Mouse (Mus musculus): ENCODE measurements around the gene Sowahd. TPM values are rescaled to one million over a fixed set of nuclear protein-coding genes. Genes with fewer than 3 reads are reported as not detected.

Sowahd gene
- 0.15 and 0.19 TPM in 2 replicates for polyA plus RNA-seq (2015; fragmentation: Nextera tagmentation; extraction: Ambion mirVana)

GRCm38 (mm10) chrX:37048066-37048889 is at the start of gene Sowahd:
Gene Sowahd (plus strand): TSS chrX:37048845.

GRCm38 (mm10) chrX:37084927-37085660 is 36.4 kb downstream of the Sowahd start, which contains the start of gene Rpl39:
Gene Rpl39 (minus strand): TSS chrX:37085402.

Other genes starting within 250 kb of the Sowahd start
- 136 and 139 TPM in 2 replicates for gene Ube2a, start 174.9 kb upstream of the Sowahd start, polyA plus RNA-seq (2015; fragmentation: Nextera tagmentation; extraction: Ambion mirVana)
- 20.5 and 21.1 TPM in 2 replicates for gene C330007P06Rik, start 174.7 kb upstream of the Sowahd start, polyA plus RNA-seq (2015; fragmentation: Nextera tagmentation; extraction: Ambion mirVana)
- 18.1 and 20.5 TPM in 2 replicates for gene Nkrf, start 145.9 kb upstream of the Sowahd start, polyA plus RNA-seq (2015; fragmentation: Nextera tagmentation; extraction: Ambion mirVana)
- gene Sept6, start 57.1 kb upstream of the Sowahd start, polyA plus RNA-seq (2015; fragmentation: Nextera tagmentation; extraction: Ambion mirVana) = 52.2 and 57.4 TPM in 2 replicates
- gene Rpl39, start 36.6 kb downstream of the Sowahd start, polyA plus RNA-seq (2015; fragmentation: Nextera tagmentation; extraction: Ambion mirVana) = 301 and 383 TPM in 2 replicates
- 21.3 and 22.5 TPM in 2 replicates for gene Upf3b, start 61.5 kb downstream of the Sowahd start, polyA plus RNA-seq (2015; fragmentation: Nextera tagmentation; extraction: Ambion mirVana)
- gene Nkap, start 78.0 kb downstream of the Sowahd start, polyA plus RNA-seq (2015; fragmentation: Nextera tagmentation; extraction: Ambion mirVana) = 20.4 and 20.7 TPM in 2 replicates
- gene Akap14, start 120.0 kb downstream of the Sowahd start, polyA plus RNA-seq (2015; fragmentation: Nextera tagmentation; extraction: Ambion mirVana) = 0.49 and 0.53 TPM in 2 replicates
- gene Ndufa1, start 142.3 kb downstream of the Sowahd start, polyA plus RNA-seq (2015; fragmentation: Nextera tagmentation; extraction: Ambion mirVana) = 1,019 and 1,020 TPM in 2 replicates
- gene Rnf113a1, start 142.4 kb downstream of the Sowahd start, polyA plus RNA-seq (2015; fragmentation: Nextera tagmentation; extraction: Ambion mirVana) = 29.6 and 30.3 TPM in 2 replicates
- gene Gm9, start 162.2 kb downstream of the Sowahd start, polyA plus RNA-seq (2015; fragmentation: Nextera tagmentation; extraction: Ambion mirVana) = not detected in 2 replicates
- not detected in 2 replicates for gene Rhox1, start 173.4 kb downstream of the Sowahd start, polyA plus RNA-seq (2015; fragmentation: Nextera tagmentation; extraction: Ambion mirVana)
- gene Rhox2a, start 196.1 kb downstream of the Sowahd start, polyA plus RNA-seq (2015; fragmentation: Nextera tagmentation; extraction: Ambion mirVana) = not detected in 2 replicates
- not detected in 2 replicates for gene Rhox3a, start 201.1 kb downstream of the Sowahd start, polyA plus RNA-seq (2015; fragmentation: Nextera tagmentation; extraction: Ambion mirVana)
- not detected in 2 replicates for gene Rhox4a, start 216.5 kb downstream of the Sowahd start, polyA plus RNA-seq (2015; fragmentation: Nextera tagmentation; extraction: Ambion mirVana)

Measured in neural tube, postnatal 0 days (tissue).